Mouse (Mus musculus): ENCODE measurements around the gene Swt1.
"Not testable (repeated sequence)": the region's sequence is repeated elsewhere in the genome, so short reads cannot be mapped to it uniquely, and the experiment has no call there.

Swt1 gene

DNA sequence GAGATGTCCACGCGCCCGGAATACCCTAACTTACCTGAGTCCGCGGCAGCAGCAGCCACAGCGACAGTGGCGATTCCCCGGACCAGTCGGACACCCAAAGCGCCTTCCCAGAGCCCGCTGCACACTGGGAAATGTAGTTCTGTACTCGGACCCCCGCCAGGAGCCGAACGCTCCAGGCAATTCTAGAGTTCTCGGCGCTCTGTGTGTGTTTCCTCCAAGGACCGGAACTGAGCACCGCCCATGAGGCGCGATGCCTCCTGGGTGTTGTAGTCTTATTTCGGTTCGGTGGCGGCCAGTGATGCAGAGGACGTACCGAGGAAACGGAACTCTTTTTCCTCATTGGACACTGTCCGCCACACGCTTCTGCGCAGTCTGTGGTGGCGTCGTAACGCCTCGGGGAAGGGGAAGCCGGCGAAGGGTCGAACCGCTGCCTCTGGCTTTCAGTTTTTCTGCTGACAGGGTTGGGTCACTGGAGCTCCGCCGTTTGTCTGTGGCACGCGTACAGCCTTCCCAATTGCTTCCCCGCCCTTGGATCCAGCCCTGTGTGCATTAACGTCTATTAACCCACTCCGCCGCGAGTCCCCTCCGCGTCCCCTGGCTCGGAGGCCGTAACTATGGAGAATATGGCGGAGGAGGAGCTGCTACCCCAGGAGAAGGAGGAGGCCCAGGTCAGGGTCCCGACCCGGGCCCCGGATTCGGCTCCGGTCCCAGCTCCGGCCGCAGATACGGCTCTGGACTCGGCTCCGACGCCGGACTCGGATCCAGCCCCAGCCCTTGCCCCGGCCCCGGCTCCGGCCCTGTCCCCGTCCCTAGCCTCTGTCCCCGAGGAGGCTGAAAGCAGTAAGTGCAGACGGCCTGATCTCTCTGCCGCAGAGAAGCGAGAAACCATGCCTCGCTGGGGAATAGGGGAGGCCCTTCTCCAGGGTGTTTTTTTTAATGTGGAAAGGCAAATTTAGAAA is at the start of gene Swt1, which contains the start of gene Trmt1l:
Swt1 (minus strand) TSS at position 193 of the 959 bp plus-strand sequence.
Trmt1l (plus strand) TSS at position 280 of the 959 bp plus-strand sequence.
- peak; percentile 97 for DNase-seq

DNA sequence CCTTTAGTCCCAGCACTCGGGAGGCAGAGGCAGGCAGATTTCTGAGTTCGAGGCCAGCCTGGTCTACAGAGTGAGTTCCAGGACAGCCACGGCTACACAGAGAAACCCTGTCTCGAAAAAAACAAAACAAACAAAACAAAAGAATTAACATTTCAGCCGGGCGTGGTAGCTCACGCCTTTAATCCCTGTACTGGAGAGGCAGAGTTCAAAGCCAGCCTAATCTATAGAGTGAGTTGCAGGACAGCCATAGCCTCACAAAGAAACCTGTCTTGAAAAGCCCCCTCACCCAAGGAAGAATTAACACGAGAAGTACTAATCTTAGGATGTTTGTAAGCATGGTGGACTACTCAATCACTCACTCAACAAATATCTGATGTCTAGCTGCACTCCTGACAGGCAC is 44.1 kb upstream of the Swt1 start:
- DNase-seq: not testable (repeated sequence)

DNA sequence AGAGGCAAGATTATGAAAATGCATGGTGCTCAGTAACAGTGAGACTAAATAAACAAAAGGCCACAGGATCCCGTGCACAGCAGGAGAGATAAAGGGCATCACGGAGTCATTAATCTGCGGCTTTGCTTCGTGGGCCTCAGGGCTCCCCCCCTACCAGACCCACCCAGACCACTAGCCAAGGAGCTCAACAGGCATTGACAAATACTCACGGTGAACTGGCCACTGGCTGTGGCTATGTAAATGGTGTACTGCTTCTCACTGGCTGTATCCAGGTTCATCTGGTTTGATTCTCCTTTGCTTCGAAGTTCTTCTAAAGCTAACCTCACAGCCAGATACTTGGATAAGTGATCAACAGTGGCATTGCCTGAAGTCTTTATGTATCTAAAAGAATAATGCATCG is 43.2 kb upstream of the Swt1 start:
- DNase-seq: no peak

DNA sequence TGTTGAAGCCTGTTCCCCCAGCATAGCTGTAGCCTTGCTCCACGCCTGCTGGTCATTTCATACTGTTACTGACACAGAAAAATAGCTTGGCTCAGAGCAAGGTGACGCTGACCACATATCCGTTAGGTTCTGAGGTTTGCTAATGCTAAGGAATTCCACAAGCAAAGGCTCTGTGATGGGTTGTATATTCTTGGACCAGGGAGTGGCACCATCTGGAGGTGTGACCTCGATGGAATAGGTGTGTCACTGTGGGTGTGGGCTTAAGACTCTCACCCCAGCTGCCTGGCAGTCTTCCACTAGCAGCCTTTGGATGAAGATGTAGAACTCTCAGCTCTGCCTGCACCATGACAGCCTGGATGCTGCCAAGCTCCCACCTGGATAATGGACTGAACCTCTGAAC is 38.3 kb upstream of the Swt1 start:
- no peak for DNase-seq

DNA sequence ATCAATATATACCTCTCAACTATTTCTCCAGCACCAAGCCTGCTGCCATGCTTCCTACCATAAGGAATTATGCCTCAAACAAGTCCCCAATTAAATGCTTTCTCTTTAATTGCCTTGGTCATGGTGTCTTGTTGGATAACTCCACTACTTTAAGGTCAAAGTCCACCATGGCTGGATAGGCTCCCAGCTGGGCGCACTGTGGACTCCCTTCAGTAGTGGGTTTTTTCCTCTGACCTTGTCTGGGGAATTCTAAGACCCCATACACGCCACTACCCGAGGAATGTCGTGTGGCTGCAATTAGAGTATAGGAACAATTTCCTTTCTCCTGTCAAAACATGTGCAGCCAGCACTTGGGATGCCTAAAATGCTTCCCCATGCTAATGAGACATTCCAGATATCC is 36.7 kb upstream of the Swt1 start:
- no peak for DNase-seq

DNA sequence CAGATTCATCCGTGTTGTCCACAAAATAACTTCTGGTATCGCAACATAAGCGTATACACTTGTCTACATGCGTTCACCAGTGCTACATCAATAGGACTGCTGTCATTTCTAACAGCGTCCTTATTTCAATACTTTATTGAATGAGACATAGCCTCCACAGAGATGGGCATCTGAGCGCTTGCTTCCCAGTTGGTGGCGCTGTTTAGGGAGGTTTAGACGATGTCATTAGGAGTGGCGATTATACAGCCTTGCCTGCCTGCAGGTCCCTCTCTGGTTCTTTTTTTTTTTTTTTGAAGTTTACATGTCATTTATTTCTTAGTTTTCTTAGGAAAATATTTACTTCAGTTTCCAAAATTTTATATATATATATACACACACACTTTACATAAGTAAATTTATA is 33.0 kb upstream of the Swt1 start:
- peak; percentile 16 for DNase-seq

DNA sequence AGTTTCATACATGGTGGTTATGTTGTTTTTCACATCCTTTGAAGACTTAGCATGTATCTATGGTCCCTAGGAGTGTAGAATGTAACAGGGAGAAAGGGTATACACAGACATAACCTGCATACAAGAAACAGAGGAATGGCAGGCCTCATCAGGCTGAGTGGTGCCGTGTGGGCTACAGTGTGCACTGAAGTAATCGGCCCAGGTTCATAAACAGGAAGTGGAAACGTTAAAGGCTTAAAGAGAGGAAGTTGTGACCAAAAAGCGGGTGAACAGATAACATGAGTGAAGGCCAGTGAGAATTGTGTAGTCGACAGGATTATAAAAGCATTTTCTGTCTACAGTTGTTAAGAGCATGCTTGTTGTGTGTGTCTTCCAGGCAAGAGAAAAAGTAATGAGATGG is 28.8 kb upstream of the Swt1 start:
- DNase-seq: no peak

DNA sequence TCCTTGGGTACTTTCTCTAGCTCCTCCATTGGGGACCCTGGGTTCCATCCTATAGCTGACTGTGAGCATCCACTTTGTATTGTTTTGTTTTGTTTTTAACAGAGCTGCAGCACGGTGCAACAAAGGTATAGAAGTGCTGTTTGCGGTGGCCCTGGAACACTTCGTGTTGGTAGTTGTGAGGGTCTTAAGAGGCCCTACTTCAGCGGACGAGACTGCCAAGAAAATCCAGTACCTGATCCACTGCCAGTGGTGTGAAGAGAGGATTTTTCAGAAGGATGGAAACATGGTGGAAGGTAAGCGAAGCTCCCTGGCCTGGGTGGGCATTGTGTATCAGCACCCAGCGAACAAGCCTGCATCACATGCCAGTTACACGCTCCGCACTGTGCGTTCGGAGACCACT is 23.7 kb upstream of the Swt1 start:
- DNase-seq: no peak

DNA sequence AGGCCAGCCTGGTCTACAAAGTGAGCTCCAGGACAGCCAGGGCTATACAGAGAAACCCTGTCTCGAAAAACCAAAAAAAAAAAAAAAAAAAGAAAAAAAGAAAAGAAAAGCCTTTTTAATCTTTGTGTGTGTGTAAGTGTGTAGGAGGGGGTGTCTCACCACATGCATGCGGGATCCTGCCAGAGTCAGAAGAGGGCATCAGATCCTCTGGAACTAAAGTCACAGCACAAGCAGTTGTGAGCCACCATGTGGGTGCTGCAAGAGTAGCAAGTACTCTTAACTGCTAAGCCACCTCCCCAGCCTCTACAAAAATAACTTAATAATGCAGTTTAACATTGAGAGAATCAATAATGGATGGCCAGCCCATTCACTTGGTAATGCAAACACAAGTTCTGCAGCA is 22.6 kb upstream of the Swt1 start:
- DNase-seq: no peak

DNA sequence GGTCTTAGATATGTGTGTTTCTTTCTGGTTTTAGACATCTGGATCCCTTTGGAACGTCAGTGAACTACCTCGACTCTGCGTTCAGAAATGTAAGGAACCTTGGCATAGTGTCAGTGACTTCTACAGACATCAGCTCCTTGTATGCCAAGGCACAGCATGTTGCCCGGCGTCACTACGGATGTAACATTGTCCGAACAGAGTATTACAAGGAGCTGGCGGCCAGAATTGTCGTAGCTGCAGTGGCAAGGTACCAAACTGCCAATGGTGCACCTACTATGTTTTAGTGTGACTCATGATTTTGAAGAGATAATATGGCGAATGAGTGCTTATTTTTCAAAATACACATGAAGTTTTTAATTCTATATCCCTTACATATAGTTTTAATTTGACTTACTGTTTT is 21.6 kb upstream of the Swt1 start:
- no peak for DNase-seq

DNA sequence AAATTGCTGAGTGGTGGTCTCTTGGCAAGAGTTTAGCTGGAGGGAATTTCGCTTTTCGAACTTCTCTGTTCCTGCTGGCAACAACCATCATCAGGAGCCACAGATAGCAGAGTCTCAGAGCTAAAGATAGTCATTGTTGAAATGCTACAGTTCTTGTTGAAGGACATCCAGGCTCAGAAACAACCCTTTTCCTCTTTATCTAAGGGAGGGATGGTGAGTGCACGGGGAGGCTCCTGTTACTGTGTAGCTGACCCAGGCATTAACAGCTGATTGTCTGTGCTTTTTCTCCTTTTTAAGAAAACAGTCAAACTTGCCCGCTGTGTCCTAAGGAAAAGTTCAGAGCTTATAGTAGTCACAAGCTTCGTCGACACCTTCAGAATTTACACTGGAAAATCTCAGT is 7.2 kb upstream of the Swt1 start:
- DNase-seq: no peak

DNA sequence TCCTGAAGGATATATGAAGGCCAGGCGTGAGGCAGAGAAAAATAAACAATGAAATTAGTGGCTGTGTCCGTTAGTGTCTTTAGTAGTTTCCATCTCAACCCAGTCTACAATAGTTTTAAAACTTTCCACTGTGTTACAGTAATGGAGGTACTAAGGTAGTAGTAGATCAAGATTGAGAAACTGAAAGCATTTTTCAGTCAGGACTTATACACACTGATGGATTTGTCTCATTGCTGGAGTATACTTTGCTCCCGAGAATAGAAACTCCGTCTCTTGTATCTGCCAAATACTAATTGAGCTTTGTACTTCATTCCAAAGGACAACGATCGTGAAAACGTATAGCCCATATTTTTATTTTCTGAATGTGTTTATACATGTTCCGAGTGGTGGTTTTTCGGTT is 1.1 kb upstream of the Swt1 start:
- no peak for DNase-seq

DNA sequence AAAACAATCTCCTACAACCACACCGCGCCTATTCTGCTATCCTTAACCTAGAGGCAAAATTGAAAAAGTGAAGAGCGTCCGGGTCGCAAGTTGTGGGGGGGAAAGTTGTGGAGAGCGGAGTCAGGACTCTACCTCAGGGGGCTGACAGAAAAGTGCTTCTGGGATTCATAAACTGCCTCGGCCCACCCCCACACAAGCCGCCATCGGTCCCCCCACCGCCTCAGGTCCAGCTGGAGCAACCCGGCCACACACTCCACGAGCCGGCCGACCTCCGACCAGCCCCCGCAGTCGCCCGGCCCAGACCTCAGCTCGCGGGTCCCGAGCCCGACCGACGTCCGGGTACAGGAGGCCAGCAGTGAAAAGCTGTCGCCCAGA is 380 bp downstream of the Swt1 start:
- DNase-seq: no peak

DNA sequence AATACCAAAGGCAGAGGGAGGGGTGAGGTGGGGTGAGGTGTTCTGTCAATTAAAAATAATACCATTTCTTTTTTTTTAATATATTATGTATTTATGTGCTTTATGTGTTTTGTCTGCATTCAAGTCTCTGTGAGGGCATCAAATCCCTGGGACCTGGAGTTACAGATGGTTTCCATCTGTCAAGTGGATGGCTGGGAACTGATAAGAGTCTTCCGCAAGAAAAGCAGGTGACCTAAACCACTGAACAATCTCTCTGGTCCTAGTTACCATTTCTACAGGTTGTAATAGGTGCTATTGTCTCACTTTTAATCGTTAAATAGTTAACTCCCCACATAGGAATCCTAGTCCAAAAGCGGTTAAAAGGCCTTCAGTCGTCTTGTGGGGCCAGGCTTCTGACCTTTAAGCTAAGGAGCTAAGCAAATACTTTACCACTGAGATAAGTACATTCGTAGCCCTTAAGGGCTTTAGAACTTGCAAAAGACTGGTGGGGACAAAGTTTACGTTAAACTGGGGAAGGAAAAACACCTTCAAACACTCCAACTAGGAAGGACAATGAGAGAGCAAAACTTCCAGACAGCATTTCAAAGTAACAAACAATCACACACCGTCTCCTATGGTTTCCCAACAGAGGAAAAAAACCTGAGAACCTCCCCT is 1.2 kb downstream of the Swt1 start:
- no peak for DNase-seq

DNA sequence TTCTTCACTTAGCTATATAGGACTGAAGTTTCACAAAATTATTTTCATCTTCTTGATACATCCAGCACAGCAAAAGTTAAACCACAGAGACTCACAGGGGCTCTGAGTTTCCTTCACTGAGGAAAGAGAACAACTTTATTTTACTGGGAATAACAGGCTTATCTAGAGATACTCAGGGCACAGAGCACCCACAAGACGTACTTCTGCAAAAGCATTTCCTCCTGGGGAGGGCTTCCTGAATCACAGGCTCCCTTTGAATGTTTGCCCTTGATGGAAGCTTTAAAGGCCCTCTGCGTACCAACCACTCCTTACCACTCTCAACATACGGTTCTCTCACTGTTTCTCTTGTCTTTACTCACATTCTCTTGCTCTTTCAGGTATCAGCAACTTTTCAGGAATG is 6.1 kb downstream of the Swt1 start:
- DNase-seq: no peak

DNA sequence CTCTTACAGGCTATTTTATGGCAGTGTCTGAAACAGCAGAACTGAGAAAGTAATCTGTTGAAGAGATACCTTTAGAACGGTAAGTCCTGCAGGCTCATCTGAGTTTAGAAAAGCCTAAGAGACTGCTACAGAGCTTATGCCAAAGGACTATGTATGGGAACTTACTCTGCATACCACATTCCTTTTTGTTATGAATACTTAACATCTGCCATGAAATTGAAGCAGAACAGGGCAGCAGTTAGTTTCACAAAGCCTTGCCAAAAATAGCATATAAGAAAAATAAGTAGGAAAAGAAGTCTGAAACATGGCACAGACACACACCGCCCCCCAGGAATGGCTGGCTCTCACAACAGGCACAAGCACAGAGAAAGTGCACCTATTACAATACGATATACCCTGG is 18.4 kb downstream of the Swt1 start:
- DNase-seq: no peak

DNA sequence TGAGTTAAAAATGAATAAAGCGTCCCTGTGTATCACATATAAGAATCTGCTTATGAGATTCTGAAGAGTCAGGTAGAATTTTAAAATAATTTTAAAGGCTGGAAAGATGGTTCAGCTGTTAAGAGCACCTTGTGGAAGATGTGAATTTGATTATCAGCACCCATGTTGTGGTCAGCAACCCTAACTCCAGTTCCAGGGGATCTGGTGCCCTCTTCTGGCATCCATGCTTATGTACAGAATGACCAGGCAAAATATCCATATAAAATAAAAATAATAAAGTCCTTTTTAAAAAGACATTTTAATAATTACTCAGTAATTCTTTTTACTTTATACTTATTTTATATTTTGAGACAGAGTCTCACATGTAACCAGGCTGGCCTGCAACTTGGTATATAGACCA is 38.2 kb downstream of the Swt1 start:
- no peak for DNase-seq

DNA sequence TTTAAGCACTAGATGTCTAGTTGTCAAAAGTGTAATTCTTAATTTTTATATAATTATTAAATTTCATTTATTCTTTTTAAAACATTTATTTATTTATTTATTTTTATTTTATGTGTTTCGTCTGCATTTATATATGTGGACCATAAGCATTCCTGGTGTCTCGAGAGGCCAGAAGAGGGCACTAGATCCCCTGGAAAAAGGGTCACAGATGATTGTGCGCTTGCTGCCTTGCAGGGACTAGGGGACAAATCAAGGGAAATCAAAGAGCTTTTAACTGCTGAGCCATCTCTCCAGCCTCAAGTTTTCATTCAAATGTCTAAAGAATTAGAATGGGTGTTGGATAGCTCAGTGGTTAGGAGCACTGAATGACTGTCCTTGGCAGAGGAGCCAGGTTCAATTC is 50.9 kb downstream of the Swt1 start:
- DNase-seq: no peak

DNA sequence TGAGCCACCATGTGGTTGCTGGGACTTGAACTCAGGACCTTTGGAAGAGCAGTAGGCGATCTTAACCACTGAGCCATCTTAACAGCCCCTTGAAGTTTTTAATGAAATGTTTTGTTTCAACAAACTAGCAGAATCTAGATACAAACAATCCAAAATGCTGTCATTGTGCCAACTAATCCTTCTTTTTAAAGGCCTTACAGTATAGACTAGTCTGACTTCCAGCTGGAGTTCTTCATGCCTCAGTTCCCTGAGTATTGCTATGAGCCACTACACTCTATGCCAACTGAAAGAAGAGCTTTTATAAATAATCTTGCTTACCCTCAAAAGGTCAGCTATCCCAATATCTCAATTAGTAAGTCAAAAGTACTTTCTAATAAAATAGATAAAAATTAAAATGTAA is 55.4 kb downstream of the Swt1 start:
- DNase-seq: no peak

DNA sequence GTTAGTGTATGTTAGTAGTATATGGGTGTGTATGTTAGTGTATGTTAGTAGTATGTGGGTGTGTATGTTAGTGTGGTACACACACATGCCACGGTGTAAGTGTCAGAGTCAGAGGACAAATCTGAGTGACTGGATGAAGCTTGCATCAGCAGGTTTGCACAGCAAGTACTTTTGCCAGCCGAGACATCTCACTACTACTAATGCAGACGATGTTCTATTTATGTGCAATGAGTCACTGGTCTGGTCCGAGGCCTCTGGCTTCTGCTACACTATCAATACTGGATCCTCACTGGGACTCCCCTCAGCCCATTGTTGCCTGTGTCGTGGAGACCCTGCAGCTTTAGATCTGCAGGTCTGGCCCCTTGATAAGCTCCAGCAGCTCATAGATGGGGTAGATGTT is 56.7 kb downstream of the Swt1 start:
- no peak for DNase-seq

DNA sequence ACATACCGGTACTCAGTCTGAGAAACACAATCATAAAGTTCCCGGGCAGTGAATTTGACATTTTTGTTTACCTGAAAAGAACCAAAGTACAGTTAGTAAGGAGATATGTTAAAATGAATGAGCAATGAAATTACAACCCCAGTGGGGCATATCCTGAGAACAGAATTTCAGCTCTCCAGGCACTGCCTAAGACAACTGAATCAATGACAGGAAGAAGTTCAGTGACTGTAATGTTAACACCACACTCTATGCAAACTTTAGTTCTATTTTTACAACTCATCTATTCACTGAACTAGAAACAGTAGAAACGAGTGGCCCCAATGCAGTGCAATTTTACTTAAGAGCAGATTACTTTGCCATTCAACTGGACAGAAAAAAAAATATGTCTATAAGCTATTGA is 57.7 kb downstream of the Swt1 start:
- DNase-seq: no peak

DNA sequence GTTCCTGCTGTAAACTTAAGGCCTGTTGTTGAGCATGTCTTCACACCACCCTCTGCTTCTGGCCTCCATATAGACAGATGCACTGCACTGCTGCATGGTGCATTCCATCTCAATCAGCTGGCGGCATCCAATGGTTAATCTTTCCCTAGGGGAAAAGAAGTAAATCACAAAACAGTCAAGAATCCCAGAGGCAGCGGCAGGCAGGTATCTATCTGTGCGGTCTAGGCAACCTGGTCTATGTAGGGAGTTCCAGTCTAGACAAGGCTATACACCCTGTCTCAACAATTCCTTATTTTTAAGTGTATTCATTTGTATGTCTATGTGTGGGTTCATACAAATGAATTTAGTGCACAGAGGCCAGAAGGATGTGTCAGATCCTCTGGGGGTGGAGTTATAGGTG is 59.8 kb downstream of the Swt1 start:
- no peak for DNase-seq

DNA sequence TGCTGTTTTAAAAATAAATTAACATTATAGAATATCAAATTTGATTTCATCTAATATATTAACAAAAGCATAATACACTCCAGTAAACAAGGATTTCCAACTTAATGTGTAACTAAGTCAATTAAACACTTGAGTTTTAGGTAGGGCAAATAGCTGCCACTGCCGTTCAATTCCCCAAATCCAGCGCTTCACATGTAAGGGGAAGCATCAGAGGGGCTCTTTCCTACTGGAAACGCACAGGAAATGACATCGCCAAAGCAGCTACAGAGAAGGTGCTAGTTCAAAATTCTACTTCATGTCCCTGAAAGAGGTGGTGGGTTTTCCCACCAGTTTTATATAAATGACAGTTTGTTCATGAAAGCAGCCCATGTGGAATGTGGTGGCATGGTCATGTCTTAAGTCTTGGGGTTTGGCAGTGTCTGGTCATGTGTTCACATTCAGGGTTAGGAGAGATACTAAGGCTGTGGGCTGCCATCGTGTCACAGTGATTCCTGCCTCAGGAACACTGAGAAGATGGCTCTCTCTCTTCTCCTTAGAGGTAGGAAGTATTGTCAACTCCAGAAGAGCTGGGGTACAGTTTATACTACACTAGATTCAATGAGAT is 60.4 kb downstream of the Swt1 start:
- DNase-seq: no peak
